Mouse (Mus musculus): ENCODE results near the gene Zcchc7. TPM values are rescaled to one million over a fixed set of nuclear protein-coding genes. Genes with fewer than 3 reads are reported as not detected.

Gene Zcchc7
- polyA plus RNA-seq, 1 experiment from 2014 or later = 40.8 TPM

GRCm38 (mm10) chr4:44917907-44918306 lies 162.2 kb downstream of the Zcchc7 start:
- 71% methylated on average over 3 of the region's 3 CpGs for WGBS
- H3K4me3 ChIP-seq (ENCODE audit: low read depth, low read length) = no peak overlapping the region
- no peaks in the 10 kb centered on the region for H3K9me3 ChIP-seq (ENCODE audit: low read length)
- no peaks in the 10 kb centered on the region for H3K27me3 ChIP-seq (replicated peaks; ENCODE audit: insufficient read depth, low read length)
- H3K36me3 ChIP-seq (ENCODE audit: insufficient read depth, low read length) = no peaks in the 10 kb centered on the region
- H3K9ac ChIP-seq (replicated peaks; ENCODE audit: low read depth) = no peak overlapping the region
- ATAC-seq (no peak), DNase-seq (ENCODE audit: low spot score) (no peak)
- H3K27ac ChIP-seq (ENCODE audit: low read length) = no peak overlapping the region
- no peak overlapping the region for H3K4me2 ChIP-seq (replicated peaks; ENCODE audit: low read depth, low read length)
- H3K4me1 ChIP-seq (ENCODE audit: insufficient read depth, low read depth, low read length) = no peaks in the 10 kb centered on the region
- TF ChIP-seq CTCF (IDR thresholded peaks at IDR 0.05) (no peak), EP300 (IDR thresholded peaks at IDR 0.05) (no peak)

- ATAC-seq (no peak), DNase-seq (ENCODE audit: low spot score) (no peak)
- whole genome bisulfite sequencing = 84% methylated on average over 5 of the region's 5 CpGs
- no peaks in the 10 kb centered on the region for H3K36me3 ChIP-seq (ENCODE audit: insufficient read depth, low read length)
- no peaks in the 10 kb centered on the region for H3K9me3 ChIP-seq (ENCODE audit: low read length)
- H3K27me3 ChIP-seq (replicated peaks; ENCODE audit: insufficient read depth, low read length) = no peaks in the 10 kb centered on the region
- no peak overlapping the region for H3K27ac ChIP-seq (ENCODE audit: low read length)
- no peak overlapping the region for H3K9ac ChIP-seq (replicated peaks; ENCODE audit: low read depth)
- no peaks in the 10 kb centered on the region for H3K4me1 ChIP-seq (ENCODE audit: insufficient read depth, low read depth, low read length)
- no peak overlapping the region for H3K4me3 ChIP-seq (ENCODE audit: low read depth, low read length)
- no peak for TF ChIP-seq CTCF (IDR thresholded peaks at IDR 0.05)
- no peak for TF ChIP-seq EP300 (IDR thresholded peaks at IDR 0.05)
- H3K4me2 ChIP-seq (replicated peaks; ENCODE audit: low read depth, low read length) = no peak overlapping the region
Observed at GRCm38 (mm10) chr4:44920831-44921230, 165.2 kb downstream of the Zcchc7 start.

- TF ChIP-seq EP300 (IDR thresholded peaks at IDR 0.05) = no peak
- TF ChIP-seq CTCF (IDR thresholded peaks at IDR 0.05) = no peak
- no peak for ATAC-seq
- no peak for DNase-seq (ENCODE audit: low spot score)
- H3K9ac ChIP-seq (replicated peaks; ENCODE audit: low read depth) = no peak overlapping the region
- H3K4me2 ChIP-seq (replicated peaks; ENCODE audit: low read depth, low read length) = no peak overlapping the region
- no peaks in the 10 kb centered on the region for H3K36me3 ChIP-seq (ENCODE audit: insufficient read depth, low read length)
- no peaks in the 10 kb centered on the region for H3K4me1 ChIP-seq (ENCODE audit: insufficient read depth, low read depth, low read length)
- H3K27me3 ChIP-seq (replicated peaks; ENCODE audit: insufficient read depth, low read length) = no peaks in the 10 kb centered on the region
- no peak overlapping the region for H3K4me3 ChIP-seq (ENCODE audit: low read depth, low read length)
- 83% methylated on average over 7 of the region's 7 CpGs for WGBS
- no peak overlapping the region for H3K27ac ChIP-seq (ENCODE audit: low read length)
- H3K9me3 ChIP-seq (ENCODE audit: low read length) = no peaks in the 10 kb centered on the region
Observed at GRCm38 (mm10) chr4:44922466-44923128, 166.9 kb downstream of the Zcchc7 start.

GRCm38 (mm10) chr4:44923129-44923481 lies 167.4 kb downstream of the Zcchc7 start:
- Histone ChIP-seq H3K4me1 (ENCODE audit: insufficient read depth, low read depth, low read length) (no peaks in the 10 kb centered on the region), H3K27ac (ENCODE audit: low read length) (no peak overlapping the region), H3K27me3 (replicated peaks; ENCODE audit: insufficient read depth, low read length) (no peaks in the 10 kb centered on the region), H3K9me3 (ENCODE audit: low read length) (no peaks in the 10 kb centered on the region), H3K4me2 (replicated peaks; ENCODE audit: low read depth, low read length) (no peak overlapping the region), H3K36me3 (ENCODE audit: insufficient read depth, low read length) (no peaks in the 10 kb centered on the region), H3K4me3 (ENCODE audit: low read depth, low read length) (no peak overlapping the region), H3K9ac (replicated peaks; ENCODE audit: low read depth) (no peak overlapping the region)
- no peak for ATAC-seq
- no peak for DNase-seq (ENCODE audit: low spot score)
- 88% methylated on average over 5 of the region's 5 CpGs for WGBS
- TF ChIP-seq EP300 (IDR thresholded peaks at IDR 0.05) = no peak
- no peak for TF ChIP-seq CTCF (IDR thresholded peaks at IDR 0.05)

GRCm38 (mm10) chr4:44927934-44928333 lies 172.3 kb downstream of the Zcchc7 start:
- 73% methylated on average over 2 of the region's 2 CpGs for WGBS
- Histone ChIP-seq H3K4me1 (ENCODE audit: insufficient read depth, low read depth, low read length) (no peaks in the 10 kb centered on the region), H3K9ac (replicated peaks; ENCODE audit: low read depth) (no peak overlapping the region), H3K9me3 (ENCODE audit: low read length) (no peaks in the 10 kb centered on the region), H3K4me2 (replicated peaks; ENCODE audit: low read depth, low read length) (no peak overlapping the region), H3K4me3 (ENCODE audit: low read depth, low read length) (no peak overlapping the region), H3K27ac (ENCODE audit: low read length) (no peak overlapping the region), H3K36me3 (ENCODE audit: insufficient read depth, low read length) (0 out of 2 replicates have a peak, but pooled peaks cover 11% of the 10 kb centered on the region), H3K27me3 (replicated peaks; ENCODE audit: insufficient read depth, low read length) (no peaks in the 10 kb centered on the region)
- no peak for DNase-seq (ENCODE audit: low spot score)
- TF ChIP-seq CTCF (IDR thresholded peaks at IDR 0.05) (no peak), EP300 (IDR thresholded peaks at IDR 0.05) (no peak)
- ATAC-seq = no peak

- no peak overlapping the region for H3K9ac ChIP-seq (replicated peaks; ENCODE audit: low read depth)
- H3K27ac ChIP-seq (ENCODE audit: low read length) = no peak overlapping the region
- no peak overlapping the region for H3K4me3 ChIP-seq (ENCODE audit: low read depth, low read length)
- 87% methylated on average over 3 of the region's 3 CpGs for WGBS
- ATAC-seq = no peak
- no peaks in the 10 kb centered on the region for H3K9me3 ChIP-seq (ENCODE audit: low read length)
- no peak for DNase-seq (ENCODE audit: low spot score)
- TF ChIP-seq EP300 (IDR thresholded peaks at IDR 0.05) (no peak), CTCF (IDR thresholded peaks at IDR 0.05) (no peak)
- H3K4me2 ChIP-seq (replicated peaks; ENCODE audit: low read depth, low read length) = no peak overlapping the region
- no peaks in the 10 kb centered on the region for H3K27me3 ChIP-seq (replicated peaks; ENCODE audit: insufficient read depth, low read length)
- 0 out of 2 replicates have a peak, but pooled peaks cover 11% of the 10 kb centered on the region for H3K36me3 ChIP-seq (ENCODE audit: insufficient read depth, low read length)
- H3K4me1 ChIP-seq (ENCODE audit: insufficient read depth, low read depth, low read length) = no peaks in the 10 kb centered on the region
Observed at GRCm38 (mm10) chr4:44928790-44929189, 173.1 kb downstream of the Zcchc7 start.

Data from lung, postnatal 0 days (tissue).